Mouse (Mus musculus) CH12.LX (cell line): ENCODE results near the gene Rarg. TPM values are rescaled to one million over a fixed set of nuclear protein-coding genes. Genes with fewer than 3 reads are reported as not detected.

ENCODE experiments used
- DNase-seq: peaks from one replicate; pipeline ENCODE4 v3.0.0-alpha.2; 2013; ENCODE audit errors: extremely low read depth
- H3K27ac ChIP-seq: 2 replicates; pipeline ENCODE4 v1.5.1; 2012; ENCODE audit warnings: low read depth, mild to moderate bottlenecking, control low read depth, moderate library complexity; ENCODE audit not compliant: insufficient read depth
- H3K27me3 ChIP-seq: replicated peaks from 2 replicates; pipeline ENCODE3; 2012; ENCODE audit warnings: inconsistent platforms
- H3K36me3 ChIP-seq, 2 experiments: replicated peaks in 1 of 2; 2 replicates each; pipeline versions ENCODE3 to v1.6.1; 2012; ENCODE audit warnings: inconsistent platforms in 1 of 2, low read length in 1 of 2, mild to moderate bottlenecking in 1 of 2, mixed read lengths in 1 of 2, moderate library complexity in 1 of 2; ENCODE audit not compliant: control insufficient read depth in 1 of 2, insufficient read depth in 1 of 2
- H3K4me1 ChIP-seq, 2 experiments: 2 replicates each; pipeline ENCODE4 v1.6.1; 2012; ENCODE audit warnings: inconsistent platforms in 1 of 2, moderate library complexity in 1 of 2; ENCODE audit not compliant: insufficient read depth in 2 of 2, control insufficient read depth in 1 of 2
- H3K4me2 ChIP-seq: 2 replicates; pipeline ENCODE4 v1.6.1; 2012; ENCODE audit warnings: low read depth, mild to moderate bottlenecking, control low read depth; ENCODE audit not compliant: poor library complexity, insufficient read depth, severe bottlenecking
- H3K4me3 ChIP-seq, 3 experiments: fragments of 150-350 bp in 1 of 3; sonication (generic) in 1 of 3; replicated peaks in 1 of 3; 2 replicates each; pipeline versions ENCODE3 to v1.5.1; 2011 to 2012; ENCODE audit warnings: low read depth in 2 of 3, low read length in 2 of 3, mild to moderate bottlenecking in 2 of 3, moderate library complexity in 2 of 3, control low read depth in 1 of 3, improper control_type of control experiment in 1 of 3, inconsistent platforms in 1 of 3, mixed read lengths in 1 of 3; ENCODE audit not compliant: poor library complexity in 1 of 3
- H3K79me2 ChIP-seq: replicated peaks from 2 replicates; pipeline ENCODE4 v1.6.1; 2012; ENCODE audit warnings: mild to moderate bottlenecking, moderate library complexity; ENCODE audit not compliant: control insufficient read depth, poor library complexity, insufficient read depth, severe bottlenecking; ENCODE audit errors: extremely low read depth
- H3K9ac ChIP-seq: 2 replicates; pipeline ENCODE4 v1.6.1; 2012; ENCODE audit warnings: low read depth, mild to moderate bottlenecking, control low read depth, moderate library complexity; ENCODE audit not compliant: insufficient read depth
- H3K9me3 ChIP-seq: replicated peaks from 2 replicates; pipeline ENCODE3; 2012; ENCODE audit warnings: low read length, inconsistent platforms, mixed read lengths
- CHD1 ChIP-seq: IDR thresholded peaks from 2 replicates; pipeline ENCODE4 v1.6.1; 2012; ENCODE audit warnings: low read depth, low read length, improper control_type of control experiment, inconsistent platforms
- CHD2 ChIP-seq: IDR thresholded peaks from 2 replicates; pipeline ENCODE4 v1.6.1; 2011; ENCODE audit warnings: low read length, improper control_type of control experiment
- E2F4 ChIP-seq: IDR thresholded peaks from 2 replicates; pipeline ENCODE4 v1.6.1; 2011; ENCODE audit warnings: low read depth, low read length, improper control_type of control experiment; ENCODE audit not compliant: insufficient replicate concordance
- ELF1 ChIP-seq: IDR thresholded peaks from 2 replicates; pipeline ENCODE4 v1.6.1; 2014; ENCODE audit warnings: low read depth, mild to moderate bottlenecking, inconsistent platforms, low read length, improper control_type of control experiment
- GABPA ChIP-seq: IDR thresholded peaks from 2 replicates; pipeline ENCODE4 v1.6.1; 2012; ENCODE audit warnings: low read depth, low read length, improper control_type of control experiment, inconsistent platforms; ENCODE audit not compliant: insufficient replicate concordance
- JUN ChIP-seq: IDR thresholded peaks from 2 replicates; pipeline ENCODE4 v1.6.1; 2011; ENCODE audit warnings: low read depth, mild to moderate bottlenecking, low read length, improper control_type of control experiment, moderate library complexity; ENCODE audit not compliant: insufficient read depth
- JUND ChIP-seq: conservative IDR thresholded peaks from 2 replicates; pipeline ENCODE4 v1.6.1; 2011; ENCODE audit warnings: low read depth, low read length, improper control_type of control experiment
- KAT2A ChIP-seq: IDR thresholded peaks from 2 replicates; pipeline ENCODE4 v1.6.1; 2012; ENCODE audit warnings: low read length, improper control_type of control experiment, inconsistent platforms; ENCODE audit not compliant: insufficient replicate concordance
- MAX ChIP-seq: IDR thresholded peaks from 2 replicates; pipeline ENCODE4 v1.6.1; 2011; ENCODE audit warnings: low read length, improper control_type of control experiment
- MEF2A ChIP-seq: IDR thresholded peaks from 2 replicates; pipeline ENCODE4 v1.6.1; 2014; ENCODE audit warnings: low read depth, mild to moderate bottlenecking, inconsistent platforms, low read length, improper control_type of control experiment, borderline replicate concordance
- MXI1 ChIP-seq: IDR thresholded peaks from 2 replicates; pipeline ENCODE4 v1.6.1; 2011; ENCODE audit warnings: mild to moderate bottlenecking, low read depth, low read length, improper control_type of control experiment
- NELFE ChIP-seq: IDR thresholded peaks from 2 replicates; pipeline ENCODE4 v1.6.1; 2011; ENCODE audit warnings: low read depth, low read length, improper control_type of control experiment
- NRF1 ChIP-seq: IDR thresholded peaks from 2 replicates; pipeline ENCODE4 v1.6.1; 2014; ENCODE audit warnings: low read depth, mild to moderate bottlenecking, inconsistent platforms, low read length, improper control_type of control experiment, moderate library complexity
- POLR2AphosphoS2 ChIP-seq: IDR thresholded peaks from 2 replicates; pipeline ENCODE4 v1.6.1; 2011; ENCODE audit warnings: low read depth, low read length, improper control_type of control experiment
- RAD21 ChIP-seq: IDR thresholded peaks from 2 replicates; pipeline ENCODE4 v1.6.1; 2011; ENCODE audit warnings: low read depth, mild to moderate bottlenecking, low read length, improper control_type of control experiment, moderate library complexity
- TCF12 ChIP-seq: IDR thresholded peaks from 2 replicates; pipeline ENCODE4 v1.6.1; 2014; ENCODE audit warnings: low read depth, mild to moderate bottlenecking, inconsistent platforms, low read length, improper control_type of control experiment
- UBTF ChIP-seq: IDR thresholded peaks from 2 replicates; pipeline ENCODE4 v1.6.1; 2012; ENCODE audit warnings: low read depth, mild to moderate bottlenecking, inconsistent platforms, low read length, improper control_type of control experiment, moderate library complexity
- USF1 ChIP-seq: IDR thresholded peaks from 2 replicates; pipeline ENCODE4 v1.6.1; 2014; ENCODE audit warnings: low read depth, mild to moderate bottlenecking, inconsistent platforms, low read length, improper control_type of control experiment
- USF2 ChIP-seq: conservative IDR thresholded peaks from 2 replicates; pipeline ENCODE4 v1.6.1; 2011; ENCODE audit warnings: low read depth, low read length, improper control_type of control experiment
- ZKSCAN1 ChIP-seq: IDR thresholded peaks from 2 replicates; pipeline ENCODE4 v1.6.1; 2012; ENCODE audit warnings: low read depth, inconsistent platforms, low read length, improper control_type of control experiment, borderline replicate concordance
- ZMIZ1 ChIP-seq: IDR thresholded peaks from 2 replicates; pipeline ENCODE4 v1.6.1; 2012; ENCODE audit warnings: low read depth, mild to moderate bottlenecking, inconsistent platforms, low read length, improper control_type of control experiment
- dilution Hi-C: fragments of 300-500 bp; cut with MboI; formaldehyde crosslinking; loops from 2 replicates; pipeline ENCODE4 v1.14.3; 2020; ENCODE audit warnings: low sequenced_read_pairs; ENCODE audit not compliant: extremely low pct_unique_long_range_greater_than_20kb, extremely low pct_ligation_motif_present
- in situ Hi-C: fragments of 300-500 bp; cut with MboI; formaldehyde crosslinking; loops from 3 replicates; pipeline ENCODE4 v1.14.3; 2019; ENCODE audit warnings: low sequenced_read_pairs, low pct_ligation_motif_present, low pct_unique_long_range_greater_than_20kb, mixed read lengths
- polyA plus RNA-seq: library from polyadenylated mRNA; unstranded; fragments of >175 nt; gene quantifications from 2 replicates; pipeline ENCODE4 v1.2.1, GENCODE M21; 2012; ENCODE audit warnings: low read depth; ENCODE audit not compliant: insufficient read length
- total RNA-seq, 2 experiments: library from RNA; depleted of rRNA; stranded (reverse); fragments of 300-350 nt in 1 of 2; fragments of >200 nt in 1 of 2; gene quantifications; 2 replicates each; pipeline ENCODE4 v1.2.3; 2012 to 2014

Rarg gene
- total and polyA plus RNA-seq, 3 experiments = 0.17 to 0.76 (median 0.64) TPM

DNA sequence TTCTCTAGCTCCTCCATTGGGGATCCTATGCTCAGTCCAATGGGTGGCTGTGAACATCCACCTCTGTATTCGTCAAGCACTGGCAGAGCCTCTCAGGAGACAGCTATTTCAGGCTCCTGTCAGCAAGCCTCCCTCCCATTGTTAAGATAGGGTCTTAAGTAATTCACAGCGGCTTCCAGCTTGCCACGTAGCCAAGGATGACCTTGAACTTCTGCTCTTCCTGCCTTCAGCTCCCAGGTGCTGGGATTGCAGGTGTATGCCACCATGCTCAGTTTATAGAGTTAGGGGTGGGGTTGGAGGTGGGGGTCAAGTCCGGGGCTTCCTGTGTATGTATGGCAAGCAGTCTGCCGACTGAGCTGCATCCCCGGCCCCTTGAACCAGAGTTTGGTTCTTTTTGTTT, 45.4 kb downstream of the Rarg start:
- Histone ChIP-seq H3K27ac (no peak overlapping the region), H3K27me3 (no peaks in the 10 kb centered on the region), H3K36me3 (peaks cover 68 to 85% of the 10 kb centered on the region in 2 experiments), H3K9ac (no peak overlapping the region), H3K4me3 (no peak overlapping the region), H3K4me2 (no peak overlapping the region), H3K9me3 (no peaks in the 10 kb centered on the region), H3K79me2 (no peaks in the 10 kb centered on the region), H3K4me1 (peaks cover 23 to 59% of the 10 kb centered on the region in 2 experiments)
- TF ChIP-seq USF2 (no peak), TCF12 (no peak), ELF1 (no peak), NRF1 (no peak), CHD2 (no peak), E2F4 (no peak), MXI1 (no peak), NELFE (no peak), UBTF (no peak), JUN (no peak)
- no peak for DNase-seq
- dilution Hi-C loops (no loop called here), in situ Hi-C loops (no loop called here)

DNA sequence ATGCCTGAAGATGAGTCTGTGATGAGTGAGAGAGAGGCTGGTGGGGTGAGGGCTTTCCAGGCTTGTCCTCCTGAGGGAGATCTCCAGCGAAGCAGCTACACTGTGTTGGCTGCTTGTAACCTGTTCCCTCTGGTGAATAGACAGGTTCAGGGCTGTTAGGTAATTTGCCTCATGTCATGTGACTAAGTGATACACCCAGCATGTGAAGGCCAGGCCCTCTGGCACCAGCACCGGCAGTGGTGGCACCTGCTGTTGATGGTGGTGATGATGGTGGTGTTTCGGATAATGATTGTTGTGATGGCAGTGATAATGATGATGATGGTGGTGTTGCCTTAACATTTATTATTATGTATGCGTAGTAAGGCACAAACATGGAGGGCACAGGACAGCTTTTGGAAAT, 46.5 kb downstream of the Rarg start:
- in situ Hi-C loops (no loop called here), dilution Hi-C loops (no loop called here)
- TF ChIP-seq RAD21 (no peak), MAX (no peak), JUND (no peak), POLR2AphosphoS2 (no peak), ZKSCAN1 (no peak), USF1 (no peak), KAT2A (no peak), MEF2A (no peak), ZMIZ1 (no peak), CHD1 (no peak), NRF1 (no peak), ELF1 (no peak), GABPA (no peak)
- Histone ChIP-seq H3K4me1 (peaks cover 23 to 67% of the 10 kb centered on the region in 2 experiments), H3K4me3 (no peak overlapping the region), H3K9ac (no peak overlapping the region), H3K9me3 (no peaks in the 10 kb centered on the region), H3K36me3 (peaks cover 62 to 82% of the 10 kb centered on the region in 2 experiments), H3K79me2 (no peaks in the 10 kb centered on the region), H3K4me2 (no peak overlapping the region), H3K27me3 (no peaks in the 10 kb centered on the region), H3K27ac (no peak overlapping the region)
- DNase-seq = no peak
